Mouse (Mus musculus): ENCODE data around the gene Exosc2.

Exosc2 gene

DNA sequence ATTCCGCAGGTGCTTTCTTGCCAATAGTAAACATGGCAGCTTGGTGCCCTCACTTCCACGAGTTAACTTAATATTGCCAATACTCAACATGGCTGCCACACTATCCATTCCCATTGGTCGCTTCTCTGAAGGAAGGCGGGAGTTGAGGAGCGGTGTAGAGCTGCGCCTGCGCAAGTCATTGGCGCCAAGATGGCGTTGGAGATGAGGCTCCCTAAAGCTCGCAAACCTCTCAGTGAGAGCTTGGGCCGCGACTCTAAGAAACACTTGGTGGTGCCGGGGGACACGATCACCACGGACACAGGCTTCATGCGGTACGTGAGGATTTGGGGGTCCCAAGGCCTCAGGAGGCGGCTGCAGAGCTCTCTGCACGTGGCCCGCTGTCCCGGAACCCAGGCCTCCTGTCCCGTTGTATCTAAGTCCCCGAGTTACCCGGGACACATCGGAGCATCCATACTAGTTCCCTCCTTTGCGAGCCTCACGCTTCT, at the start of gene Exosc2:
TSS of gene Exosc2 (plus strand) at position 165 of the 485 bp plus-strand sequence.
- peak; percentile 94 for DNase-seq (ENCODE audit: low spot score)

GRCm38 (mm10) chr2:31633531-31633930, 37.0 kb upstream of the Exosc2 start:
- no peak for DNase-seq (ENCODE audit: low spot score)

DNA sequence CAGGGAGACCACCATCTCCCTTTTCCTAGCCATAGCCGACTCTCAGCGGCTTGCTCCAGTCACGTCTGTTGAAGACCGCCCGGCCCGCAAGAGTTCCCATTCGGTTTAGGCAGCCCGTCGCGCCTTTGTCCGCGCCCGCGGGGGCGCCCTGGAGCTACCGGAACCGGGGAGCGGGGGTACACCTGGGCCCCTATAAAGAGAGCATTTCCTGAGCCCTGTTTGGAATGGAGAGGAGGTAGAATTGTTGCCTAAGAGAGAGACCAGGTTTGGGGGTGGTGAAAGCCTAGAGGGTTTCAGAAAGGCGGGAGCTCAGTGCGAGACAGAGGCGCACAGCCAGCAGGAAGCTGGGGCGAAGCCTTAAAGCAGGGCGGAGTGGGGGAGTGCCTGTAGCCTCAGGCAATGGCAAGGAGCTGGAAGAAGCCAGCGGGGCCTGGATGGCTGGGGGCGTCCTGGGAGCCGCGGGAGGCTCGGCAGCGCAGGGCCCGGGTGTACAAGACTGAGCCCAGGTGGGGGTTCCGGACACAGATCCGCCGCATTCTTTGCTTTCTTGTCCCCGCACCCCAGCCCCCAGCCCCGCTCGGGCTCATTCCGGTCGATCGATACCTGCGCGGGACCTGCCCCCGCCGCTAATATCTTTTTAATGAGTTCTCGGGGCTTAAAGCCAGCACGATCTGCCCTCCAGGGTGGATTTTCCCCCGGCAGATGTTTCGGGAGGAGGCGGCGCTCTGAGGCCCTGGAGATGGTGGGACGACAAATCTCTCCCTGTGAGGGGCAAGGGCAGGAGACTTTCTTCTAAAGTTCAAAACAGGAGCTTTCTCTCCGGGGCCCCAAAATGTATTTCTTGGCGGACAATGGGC, 35.0 kb upstream of the Exosc2 start:
- no peak for DNase-seq (ENCODE audit: low spot score)

- no peak for DNase-seq (ENCODE audit: low spot score)
Observed at GRCm38 (mm10) chr2:31636138-31636741, 34.3 kb upstream of the Exosc2 start.

GRCm38 (mm10) chr2:31636742-31637141, 33.8 kb upstream of the Exosc2 start:
- no peak for DNase-seq (ENCODE audit: low spot score)

GRCm38 (mm10) chr2:31637311-31637710, 33.2 kb upstream of the Exosc2 start:
- DNase-seq (ENCODE audit: low spot score) = no peak

DNA sequence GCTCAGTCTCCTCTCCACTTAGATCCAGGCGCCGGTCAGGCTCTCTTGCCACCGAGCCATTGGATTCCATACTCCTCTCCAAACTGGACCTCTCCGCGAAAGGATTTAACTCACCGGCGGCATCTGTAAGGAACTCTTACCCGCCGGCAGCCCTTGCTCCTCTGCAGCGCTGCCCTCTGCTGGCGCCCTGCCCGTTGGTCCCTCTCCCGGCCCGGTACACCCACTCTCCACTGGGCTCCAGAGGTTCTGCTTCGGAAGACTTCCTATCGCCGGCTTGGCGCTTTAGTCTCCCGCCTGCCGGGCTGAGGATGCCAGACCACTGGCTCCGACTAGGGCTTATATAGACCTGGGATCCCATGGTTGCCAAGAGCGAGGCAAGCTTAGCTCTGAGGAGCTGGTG, 32.7 kb upstream of the Exosc2 start:
- DNase-seq (ENCODE audit: low spot score) = no peak

GRCm38 (mm10) chr2:31638581-31639465, 31.7 kb upstream of the Exosc2 start:
- no peak for DNase-seq (ENCODE audit: low spot score)

DNA sequence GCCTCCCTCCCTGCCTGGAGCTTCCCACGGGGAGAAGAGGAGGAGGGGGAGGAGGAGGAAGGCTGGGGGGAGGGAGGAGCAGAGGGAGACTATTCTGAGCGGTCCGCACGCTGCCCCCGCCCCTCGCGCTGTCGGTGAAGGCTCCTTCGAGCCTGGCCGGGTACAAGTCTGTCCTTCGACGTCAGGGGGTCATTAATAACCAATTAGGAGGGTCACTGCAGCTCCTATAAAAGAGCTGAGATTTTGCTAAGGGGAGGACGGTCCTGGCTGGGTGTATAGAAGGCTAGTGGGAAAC, 31.1 kb upstream of the Exosc2 start:
- DNase-seq (ENCODE audit: low spot score) = no peak

GRCm38 (mm10) chr2:31639901-31640608, 30.5 kb upstream of the Exosc2 start, which contains the start of gene Prdm12:
Gene Prdm12 (plus strand): TSS chr2:31640037.
- DNase-seq (ENCODE audit: low spot score) = no peak

- no peak for DNase-seq (ENCODE audit: low spot score)
Observed at GRCm38 (mm10) chr2:31640609-31641507, 29.7 kb upstream of the Exosc2 start.

DNA sequence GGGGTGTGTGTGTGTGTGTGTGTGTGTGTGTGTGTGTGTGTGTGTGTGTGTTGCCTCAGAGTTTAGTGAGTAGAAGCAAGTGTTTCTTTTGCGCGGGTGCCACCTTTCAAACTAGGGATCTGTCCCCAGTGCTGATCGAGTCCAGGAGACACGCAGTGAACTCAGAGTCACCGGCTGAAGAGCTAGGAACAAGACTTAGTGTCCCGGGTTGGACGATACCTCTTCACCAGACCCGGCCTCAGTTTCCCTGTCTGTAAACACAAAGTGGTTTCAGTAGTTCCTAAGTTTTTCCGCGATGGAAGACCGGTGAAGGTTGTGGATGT, 29.0 kb upstream of the Exosc2 start:
- no peak for DNase-seq (ENCODE audit: low spot score)

DNA sequence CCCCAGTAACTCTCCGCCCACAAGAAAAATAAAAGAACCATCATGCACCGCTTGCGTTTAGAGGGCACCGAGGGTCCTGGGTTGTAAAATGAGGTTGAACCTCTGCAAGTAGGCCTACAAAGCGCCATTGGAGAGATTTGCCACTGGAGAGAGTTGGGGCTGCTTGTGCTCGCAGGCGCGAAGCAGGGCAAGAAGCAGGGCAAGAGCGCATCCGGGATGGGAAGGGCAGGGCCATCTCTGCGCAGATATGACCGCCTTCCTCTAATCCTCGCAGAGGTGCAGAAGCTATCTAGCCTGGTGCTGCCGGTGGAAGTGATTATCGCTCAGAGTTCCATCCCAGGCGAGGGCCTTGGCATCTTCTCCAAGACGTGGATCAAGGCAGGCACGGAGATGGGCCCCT, 28.6 kb upstream of the Exosc2 start:
- DNase-seq (ENCODE audit: low spot score) = no peak

DNA sequence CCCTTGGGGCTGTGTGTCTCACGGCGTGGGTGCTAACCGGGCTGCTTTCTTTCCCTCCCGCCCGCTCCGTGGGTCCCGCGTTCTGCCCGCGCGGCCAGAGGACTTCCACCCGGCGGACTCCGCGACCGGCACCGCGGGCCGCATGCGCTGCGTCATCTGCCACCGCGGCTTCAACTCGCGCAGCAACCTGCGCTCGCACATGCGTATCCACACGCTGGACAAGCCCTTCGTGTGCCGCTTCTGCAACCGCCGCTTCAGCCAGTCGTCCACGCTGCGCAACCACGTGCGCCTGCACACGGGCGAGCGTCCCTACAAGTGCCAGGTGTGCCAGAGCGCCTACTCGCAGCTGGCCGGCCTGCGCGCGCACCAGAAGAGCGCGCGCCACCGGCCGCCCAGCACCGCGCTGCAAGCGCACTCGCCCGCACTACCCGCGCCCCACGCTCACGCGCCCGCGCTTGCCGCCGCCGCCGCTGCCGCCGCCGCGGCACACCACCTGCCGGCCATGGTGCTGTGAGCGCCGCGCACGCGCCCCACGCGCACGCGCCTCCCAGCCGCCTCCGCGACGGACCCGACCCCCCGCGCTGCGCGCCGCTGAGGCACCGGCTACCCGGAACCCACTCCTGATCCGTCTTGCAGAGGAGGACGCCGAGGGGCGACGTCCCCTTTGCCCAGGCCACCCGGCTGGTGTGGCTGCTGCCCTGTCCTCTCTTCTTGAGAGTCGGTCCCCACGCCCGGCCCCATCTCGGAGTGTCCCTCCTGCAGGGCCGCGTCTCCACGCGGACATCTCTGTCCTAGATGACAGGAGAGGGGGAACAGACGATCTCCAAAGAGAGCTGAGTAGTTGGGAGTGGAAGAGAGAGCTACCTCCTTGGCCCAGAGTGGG, 16.3 kb upstream of the Exosc2 start:
- peak; percentile 60 for DNase-seq (ENCODE audit: low spot score)

GRCm38 (mm10) chr2:31654854-31655559, 15.5 kb upstream of the Exosc2 start:
- DNase-seq (ENCODE audit: low spot score) = peak; percentile 71

- DNase-seq (ENCODE audit: low spot score) = no peak
Observed at GRCm38 (mm10) chr2:31656374-31656773, 14.1 kb upstream of the Exosc2 start.

DNA sequence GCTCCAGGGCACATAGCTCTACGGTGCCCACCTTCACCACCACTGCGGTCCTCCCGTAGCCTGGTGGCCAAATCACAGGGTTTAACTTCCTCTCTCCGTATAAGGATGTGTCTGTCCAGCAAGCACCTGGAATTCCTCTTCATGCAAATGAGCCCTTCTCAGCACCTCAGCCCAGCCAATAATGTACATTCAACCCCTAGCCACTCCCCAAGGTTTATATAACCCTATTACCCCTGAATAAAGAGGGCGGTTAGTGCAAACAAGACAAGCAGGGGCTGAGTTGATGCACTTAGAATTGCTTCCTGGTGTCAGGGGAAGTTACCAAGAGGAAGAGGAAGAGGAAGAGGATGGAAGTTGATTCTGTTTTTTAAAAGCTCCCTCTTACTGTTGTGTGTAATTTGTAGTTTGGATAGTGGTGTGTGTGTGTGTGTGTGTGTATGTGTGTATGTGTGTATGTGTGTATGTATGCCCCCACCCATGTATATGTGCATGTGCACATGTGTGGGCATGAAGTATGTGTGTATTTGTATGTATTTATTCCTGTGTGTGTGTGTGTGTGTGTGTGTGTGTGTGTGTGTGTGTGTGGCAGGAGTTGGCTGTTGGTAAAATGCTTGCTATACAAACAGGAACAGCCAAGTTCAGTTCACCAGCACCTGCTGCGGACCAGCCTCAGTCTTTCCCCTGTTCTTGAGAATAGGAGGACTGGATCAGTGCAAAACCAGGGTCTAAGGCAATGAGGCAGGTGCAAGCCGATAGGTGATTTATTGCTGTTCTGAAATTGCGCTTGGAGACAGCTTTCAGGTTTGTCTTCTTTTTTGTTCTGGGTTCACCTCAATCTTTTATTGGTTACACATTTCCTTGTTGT, 7.3 kb upstream of the Exosc2 start:
- no peak for DNase-seq (ENCODE audit: low spot score)

GRCm38 (mm10) chr2:31663804-31664180, 6.7 kb upstream of the Exosc2 start:
- DNase-seq (ENCODE audit: low spot score) = no peak

Data from layer of hippocampus, adult 11-12 months (tissue).